Mouse (Mus musculus) NIH3T3 (cell line): ENCODE measurements at regions not wholly inside any gene's neighbourhood (a gene's known extent, or its start where the extent isn't known, plus 50 kb on each side); places are given as distances from the start of the nearest gene placed in this dataset.

Experiments used
- DNase-seq: peaks from one replicate; pipeline ENCODE4 v3.0.0-alpha.2; 2012; ENCODE audit warnings: low read depth

DNA sequence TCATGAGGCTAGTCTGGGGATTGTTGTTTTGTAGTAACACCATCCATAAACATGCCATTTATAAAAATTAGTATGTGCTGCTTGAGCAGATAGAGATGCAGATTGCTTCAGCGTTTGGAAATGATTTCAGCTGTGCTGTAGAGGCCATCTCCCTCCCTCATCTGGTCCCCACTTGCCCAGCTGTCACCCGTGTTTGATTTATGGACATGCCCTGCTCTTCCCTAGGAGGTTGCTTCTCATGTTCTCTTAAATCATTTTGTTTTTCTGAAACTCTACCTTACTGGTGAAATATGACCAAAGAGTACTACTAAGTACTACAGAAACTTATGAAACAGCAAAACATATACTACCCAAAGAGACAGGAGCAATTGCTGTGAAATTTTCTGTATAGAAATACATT lies 284.7 kb upstream of the N6amt1 start:
- DNase-seq, result peak; percentile 55

- peak; percentile 40 for DNase-seq
These were observed 286.0 kb upstream of the N6amt1 start for GRCm38 (mm10) chr16:87067981-87068380.

DNA sequence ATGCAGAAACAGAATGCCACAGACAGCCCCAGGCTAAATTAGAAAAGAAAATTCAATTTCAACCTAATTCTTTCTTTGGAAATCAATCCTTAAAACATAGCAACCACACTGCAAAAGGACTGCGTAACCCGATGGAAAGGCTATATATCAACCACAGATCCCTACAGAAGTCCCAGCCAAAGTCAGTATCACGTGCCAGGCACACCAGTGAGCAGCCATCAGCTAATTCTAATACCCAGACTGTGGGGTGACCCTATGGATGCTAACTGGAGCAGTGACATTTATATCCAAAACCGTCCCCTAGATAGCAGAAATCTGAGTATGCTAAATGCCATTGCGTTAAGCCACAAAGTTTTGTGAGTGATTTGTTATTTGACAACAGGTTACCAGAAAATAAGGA lies 286.5 kb upstream of the N6amt1 start:
- DNase-seq, result no peak

- DNase-seq, result no peak
These were observed 293.5 kb upstream of the N6amt1 start for GRCm38 (mm10) chr16:87060473-87060872.

GRCm38 (mm10) chr16:87049741-87050383 lies 304.1 kb upstream of the N6amt1 start:
- DNase-seq, result no peak

GRCm38 (mm10) chr16:87044773-87045561 lies 309.0 kb upstream of the N6amt1 start:
- no peak for DNase-seq

DNA sequence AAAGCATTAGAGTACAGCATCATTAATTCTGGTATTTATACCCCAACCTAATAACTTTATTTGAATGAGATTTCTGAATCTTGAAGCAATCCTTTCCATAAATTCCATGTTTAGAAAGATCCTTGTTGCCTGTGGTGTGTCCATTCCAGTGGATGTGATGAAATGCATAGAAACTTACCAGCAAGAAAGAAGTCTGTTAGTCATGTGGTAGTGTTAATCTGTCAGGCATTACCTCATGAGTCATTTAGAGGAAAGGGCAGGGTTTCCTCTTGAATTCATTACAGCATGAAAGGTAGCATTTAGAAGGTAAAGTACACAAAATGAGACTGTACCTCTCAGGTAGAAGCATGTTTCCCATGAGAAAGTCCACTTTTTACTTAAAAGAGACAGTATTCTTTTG lies 310.3 kb upstream of the N6amt1 start:
- DNase-seq, result peak; percentile 66

GRCm38 (mm10) chr16:87040366-87040765 lies 313.6 kb upstream of the N6amt1 start:
- no peak for DNase-seq

DNA sequence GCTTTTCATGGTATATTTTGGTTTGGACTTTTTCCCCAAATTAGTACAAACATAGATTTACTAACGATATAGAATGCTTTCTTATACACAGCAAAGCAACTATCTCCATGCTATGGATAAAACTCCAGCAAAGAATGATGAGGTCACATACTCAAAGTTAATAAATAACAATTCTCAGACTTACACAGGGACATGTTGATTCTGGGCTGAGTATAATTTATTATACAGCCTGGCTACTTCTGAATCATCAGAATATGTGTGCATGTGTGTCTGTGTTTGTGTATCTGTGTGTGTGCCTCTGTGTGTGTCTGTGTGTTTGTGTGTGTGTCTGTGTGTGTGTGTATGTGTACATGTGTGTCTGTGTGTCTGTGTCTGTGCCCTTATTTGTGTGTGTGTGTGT lies 314.1 kb upstream of the N6amt1 start:
- DNase-seq, result no peak

DNA sequence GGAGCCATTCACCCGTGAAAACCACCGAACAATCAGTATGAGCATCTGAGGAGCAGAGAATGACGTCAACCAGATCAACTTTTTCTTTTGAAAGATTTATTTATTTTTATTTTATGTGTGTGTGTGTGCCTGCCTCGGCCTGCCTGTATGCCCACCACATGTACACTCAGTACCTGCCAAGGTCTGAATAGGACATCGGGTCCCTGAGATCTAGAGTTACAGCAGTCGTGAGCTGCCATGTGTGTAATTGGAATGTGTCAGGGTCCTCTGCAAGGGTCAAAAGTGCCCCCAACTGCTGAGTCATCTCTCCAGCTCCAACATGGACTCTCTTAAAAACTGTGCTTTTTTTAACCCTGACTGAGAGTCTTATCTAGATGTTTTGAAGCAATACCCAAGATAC lies 316.9 kb upstream of the N6amt1 start:
- no peak for DNase-seq

DNA sequence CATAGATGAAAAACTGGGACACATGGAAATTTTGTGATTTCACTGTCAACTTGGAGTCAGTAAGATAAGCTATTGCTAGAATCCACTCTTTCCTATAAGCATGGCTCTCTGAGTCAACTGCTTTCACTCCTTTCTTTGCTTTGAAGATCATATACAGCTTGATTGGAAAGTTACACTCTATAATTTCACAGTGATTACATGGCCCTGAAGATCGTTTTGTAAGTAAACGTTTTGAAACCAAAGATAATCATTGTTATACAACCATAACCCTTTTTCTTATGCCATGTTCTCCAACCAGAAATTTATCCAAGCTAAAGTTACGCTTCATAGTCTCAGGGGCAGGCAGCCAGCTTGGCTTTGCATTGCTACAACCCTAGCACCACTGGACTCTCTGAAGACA lies 322.1 kb upstream of the N6amt1 start:
- DNase-seq, result no peak

GRCm38 (mm10) chr16:87028516-87029145 lies 325.4 kb upstream of the N6amt1 start:
- peak; percentile 91 for DNase-seq

GRCm38 (mm10) chr16:87027621-87028020 lies 326.4 kb upstream of the N6amt1 start:
- DNase-seq, result no peak

- peak; percentile 79 for DNase-seq
These were observed 331.9 kb upstream of the N6amt1 start for GRCm38 (mm10) chr16:87022041-87022440.

- peak; percentile 57 for DNase-seq
These were observed 336.8 kb upstream of the N6amt1 start for GRCm38 (mm10) chr16:87017107-87017670.

DNA sequence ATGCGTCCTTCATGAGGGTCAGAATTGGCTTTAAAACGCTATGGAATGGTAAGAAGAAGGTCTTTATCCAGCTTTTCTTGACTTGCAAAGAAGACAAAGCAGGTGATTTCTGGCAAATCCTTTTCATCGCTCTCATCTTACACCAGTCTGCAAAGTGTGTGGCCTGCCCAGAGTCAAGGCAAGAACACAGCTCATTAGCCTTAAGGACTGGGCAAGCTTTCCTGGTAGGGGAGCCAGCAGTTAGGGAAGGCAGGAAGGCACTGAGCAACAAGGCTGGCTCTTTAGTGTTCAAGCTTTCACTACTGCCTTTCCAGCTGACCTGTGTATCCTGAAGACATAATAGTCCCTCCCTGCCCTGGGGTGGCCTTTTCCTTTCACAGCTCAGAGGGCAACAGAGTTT lies 352.4 kb upstream of the N6amt1 start:
- no peak for DNase-seq

DNA sequence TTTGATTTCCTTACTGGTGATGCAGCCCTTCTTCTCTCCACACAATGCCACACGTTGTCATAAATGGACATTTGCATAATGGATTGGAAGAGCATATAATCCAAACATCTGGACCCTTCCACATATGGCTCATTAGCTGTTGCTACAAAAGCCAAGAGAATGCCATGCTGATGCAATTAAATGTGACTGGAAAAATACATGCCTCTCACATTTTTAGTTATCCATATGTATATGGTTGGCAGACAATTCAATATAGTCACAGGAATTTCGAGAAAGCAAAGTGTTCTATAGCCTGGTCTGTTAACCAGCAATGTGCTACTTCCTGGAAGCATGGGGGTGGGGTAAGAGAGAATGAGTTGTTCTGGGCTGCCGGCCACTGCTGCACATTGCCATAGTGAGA lies 352.9 kb upstream of the N6amt1 start:
- peak; percentile 55 for DNase-seq

DNA sequence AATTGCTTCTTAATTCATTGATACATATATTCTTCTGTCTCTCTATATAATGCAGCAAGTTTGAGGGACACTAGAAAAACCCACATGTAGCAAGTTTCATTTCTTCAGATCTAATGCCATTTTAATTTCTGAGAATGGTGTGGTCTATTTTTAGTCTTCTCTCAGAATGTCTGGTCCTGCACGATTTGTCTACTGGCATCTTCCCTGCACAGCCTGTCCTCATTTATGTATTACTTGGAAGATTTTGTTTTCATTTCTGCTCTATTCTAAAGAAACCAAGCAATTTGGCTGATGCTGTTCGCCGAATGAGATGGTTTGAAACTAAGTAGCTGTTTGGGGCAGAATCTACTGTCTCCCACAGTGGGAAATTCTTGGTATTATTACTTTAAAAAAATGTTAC lies 382.3 kb upstream of the N6amt1 start:
- DNase-seq, result no peak

DNA sequence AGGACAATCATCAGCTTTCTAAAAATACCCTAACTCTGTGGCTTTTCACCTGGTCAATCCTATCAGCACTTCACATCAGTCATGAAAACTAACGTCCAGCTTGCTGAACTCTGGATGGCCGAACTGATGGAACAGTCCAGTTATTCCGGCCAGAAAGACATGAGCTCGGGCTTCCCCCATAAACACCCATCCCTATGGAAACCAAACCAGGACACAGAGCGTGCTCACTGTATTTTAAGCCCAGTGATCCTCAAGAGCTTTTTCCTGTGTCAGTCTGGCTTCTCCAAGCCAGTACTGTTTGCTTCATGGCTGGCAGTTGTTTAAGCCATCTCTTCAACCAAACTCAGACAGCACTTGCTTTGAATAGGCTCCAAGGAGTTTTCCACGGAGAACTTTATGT lies 404.3 kb upstream of the N6amt1 start:
- peak; percentile 8 for DNase-seq

DNA sequence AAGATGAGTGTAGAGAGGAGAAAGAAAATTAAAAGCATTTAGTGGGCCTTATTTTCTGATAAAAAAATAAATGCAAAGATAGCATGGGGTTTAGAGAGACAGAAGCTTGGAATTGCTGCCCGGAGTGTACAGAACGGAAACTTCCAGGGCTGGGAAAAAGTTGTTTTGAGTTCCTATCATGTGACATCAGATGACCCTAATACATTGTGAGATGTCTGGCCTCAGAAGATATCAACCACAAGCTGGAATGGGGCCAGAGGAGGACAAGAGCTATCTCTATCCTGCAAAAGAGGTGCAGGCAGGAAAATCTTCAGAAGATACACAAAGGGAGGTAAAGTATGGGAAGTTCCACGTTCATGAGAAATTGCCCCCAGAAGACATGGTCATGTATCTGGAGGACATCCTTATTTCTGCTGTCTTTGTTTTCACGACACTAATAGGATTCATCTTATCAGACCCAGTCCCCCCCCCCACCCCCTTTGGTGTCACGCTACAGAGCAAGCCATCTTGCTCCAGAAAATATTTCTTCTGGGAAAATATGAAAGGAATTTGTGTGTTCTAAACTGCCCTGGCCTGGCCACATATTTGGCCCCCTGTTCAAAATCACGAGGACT lies 408.3 kb upstream of the N6amt1 start:
- DNase-seq, result no peak

DNA sequence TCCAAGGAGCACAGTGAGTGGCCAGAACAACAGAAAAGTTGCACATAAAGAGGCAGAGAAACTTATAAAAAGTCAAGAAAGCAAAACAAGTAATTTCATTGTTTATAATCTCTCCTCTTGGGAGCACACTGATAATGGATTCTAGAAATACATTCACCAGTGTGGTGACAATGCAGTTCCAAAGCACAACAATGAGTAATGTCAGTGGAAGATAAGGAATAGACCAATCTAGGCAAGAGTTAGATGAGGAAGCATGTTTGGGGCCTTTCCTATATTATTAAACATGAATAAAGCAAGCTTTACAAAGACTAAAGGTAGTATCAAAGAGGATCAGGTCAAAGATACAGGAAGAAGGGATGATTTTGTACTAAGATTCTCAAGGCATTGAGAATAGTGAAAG lies 408.9 kb upstream of the N6amt1 start:
- DNase-seq, result no peak

GRCm38 (mm10) chr16:86934989-86935388 lies 419.0 kb upstream of the N6amt1 start:
- DNase-seq, result no peak

DNA sequence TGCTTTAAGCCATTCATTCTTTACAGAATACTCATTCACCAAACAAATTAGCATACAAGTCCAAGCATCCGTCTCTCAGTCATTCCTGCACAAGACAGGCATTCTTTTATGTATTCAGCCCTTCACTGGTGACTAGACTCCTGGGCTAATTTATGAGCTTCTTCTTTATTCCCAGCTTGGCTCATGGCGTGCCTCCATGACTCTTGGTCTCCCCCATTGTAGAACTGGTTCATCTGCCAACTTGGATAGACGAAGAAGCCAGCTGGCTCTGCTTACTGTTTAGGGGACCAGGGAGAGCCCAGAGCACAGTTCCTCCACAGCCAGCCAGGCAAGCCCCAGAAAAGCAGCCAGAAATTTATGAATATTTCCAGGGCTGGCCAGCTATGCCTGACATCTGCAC lies 421.2 kb upstream of the N6amt1 start:
- DNase-seq, result peak; percentile 80
